Mouse (Mus musculus) cerebellum, adult 2 months (tissue): ENCODE data around the gene Hoxa2.

Experiments used
- CTCF ChIP-seq: fragments of 200-500 bp; IDR thresholded peaks from 2 replicates; pipeline ENCODE4 v1.5.1; 2011; ENCODE audit warnings: low read depth, mild to moderate bottlenecking, control low read depth, low read length, moderate library complexity, borderline replicate concordance; ENCODE audit not compliant: insufficient read depth
- POLR2A ChIP-seq: fragments of 200-500 bp; IDR thresholded peaks from 2 replicates; pipeline ENCODE4 v1.6.1; 2011; ENCODE audit warnings: low read length, control low read depth, borderline replicate concordance; ENCODE audit not compliant: insufficient read depth

DNA sequence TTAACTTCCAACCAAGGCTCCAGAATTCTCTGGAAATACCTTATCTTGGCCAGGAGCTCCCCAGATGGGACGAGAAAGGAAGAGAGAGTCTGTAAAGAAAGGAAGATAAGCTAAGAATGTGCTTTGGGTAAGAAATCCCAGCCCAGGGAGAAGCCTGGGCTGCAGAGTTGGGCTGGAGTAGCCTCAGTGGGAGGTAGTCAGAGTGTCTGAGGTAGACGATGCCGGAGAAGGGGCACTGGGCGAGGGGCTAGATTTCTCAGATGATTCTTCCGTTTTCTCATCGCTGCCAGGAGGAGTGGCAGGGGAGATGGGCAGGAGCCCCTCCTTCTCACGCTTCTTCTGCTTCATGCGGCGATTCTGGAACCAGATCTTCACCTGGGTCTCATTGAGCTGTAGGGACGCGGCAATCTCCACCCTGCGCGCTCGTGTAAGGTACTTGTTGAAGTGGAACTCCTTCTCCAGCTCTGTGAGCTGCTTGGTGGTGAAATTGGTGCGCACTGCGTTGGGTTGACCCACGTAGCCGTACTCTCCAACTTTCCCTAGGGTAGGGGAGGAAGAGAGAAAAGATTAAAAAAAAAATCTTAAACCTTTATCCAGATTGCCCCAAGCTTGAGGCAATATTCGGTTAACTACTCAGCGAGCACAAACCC, 8.0 kb downstream of the Hoxa2 start:
- no peak for TF ChIP-seq POLR2A
- no peak for TF ChIP-seq CTCF
